Mouse (Mus musculus) liver, adult (tissue): ENCODE measurements around the gene Tpsb2.

Source experiments
- GATA4 ChIP-seq: IDR thresholded peaks from 2 replicates; pipeline ENCODE4 v1.6.1; 2014; ENCODE audit warnings: mild to moderate bottlenecking, low read length; ENCODE audit not compliant: insufficient replicate concordance

The Tpsb2 gene

GRCm38 (mm10) chr17:25366005-25366404 is at the start of gene Tpsb2:
Tpsb2 (plus strand) TSS chr17:25366305.
- no peak for TF ChIP-seq GATA4

GRCm38 (mm10) chr17:25318354-25318753 is 47.8 kb upstream of the Tpsb2 start, which contains the start of gene Prss29:
Prss29 (plus strand) TSS chr17:25318654.
- no peak for TF ChIP-seq GATA4

- no peak for TF ChIP-seq GATA4
Observed at GRCm38 (mm10) chr17:25320819-25321218, 45.3 kb upstream of the Tpsb2 start.

- TF ChIP-seq GATA4 = no peak
Observed at GRCm38 (mm10) chr17:25322930-25323329, 43.2 kb upstream of the Tpsb2 start.

- no peak for TF ChIP-seq GATA4
Observed at GRCm38 (mm10) chr17:25332321-25332720, 33.8 kb upstream of the Tpsb2 start.

GRCm38 (mm10) chr17:25333943-25334342 is 32.2 kb upstream of the Tpsb2 start:
- no peak for TF ChIP-seq GATA4

- no peak for TF ChIP-seq GATA4
Observed at GRCm38 (mm10) chr17:25338218-25338617, 27.9 kb upstream of the Tpsb2 start.

GRCm38 (mm10) chr17:25340003-25340402 is 26.1 kb upstream of the Tpsb2 start:
- no peak for TF ChIP-seq GATA4

- no peak for TF ChIP-seq GATA4
Observed at GRCm38 (mm10) chr17:25341490-25341889, 24.6 kb upstream of the Tpsb2 start.

- TF ChIP-seq GATA4 = no peak
Observed at GRCm38 (mm10) chr17:25345462-25345861, 20.6 kb upstream of the Tpsb2 start, which contains the start of gene Tpsab1. Tpsab1 (minus strand) TSS chr17:25345562.

GRCm38 (mm10) chr17:25361291-25361690 is 4.8 kb upstream of the Tpsb2 start:
- no peak for TF ChIP-seq GATA4

- no peak for TF ChIP-seq GATA4
Observed at GRCm38 (mm10) chr17:25363726-25364125, 2.4 kb upstream of the Tpsb2 start.

- no peak for TF ChIP-seq GATA4
Observed at GRCm38 (mm10) chr17:25368973-25369372, 2.9 kb downstream of the Tpsb2 start, which contains the start of gene Tpsg1. Tpsg1 (plus strand) TSS chr17:25369273.

- TF ChIP-seq GATA4 = no peak
Observed at GRCm38 (mm10) chr17:25372491-25372890, 6.4 kb downstream of the Tpsb2 start.

- no peak for TF ChIP-seq GATA4
Observed at GRCm38 (mm10) chr17:25374011-25374410, 7.9 kb downstream of the Tpsb2 start.

GRCm38 (mm10) chr17:25394526-25394925 is 28.4 kb downstream of the Tpsb2 start:
- TF ChIP-seq GATA4 = no peak

GRCm38 (mm10) chr17:25397804-25398519 is 31.9 kb downstream of the Tpsb2 start:
- TF ChIP-seq GATA4 = no peak

- TF ChIP-seq GATA4 = no peak
Observed at GRCm38 (mm10) chr17:25398520-25398838, 32.4 kb downstream of the Tpsb2 start.

GRCm38 (mm10) chr17:25400443-25400842 is 34.3 kb downstream of the Tpsb2 start:
- TF ChIP-seq GATA4 = no peak
